Mouse (Mus musculus): ENCODE data around the gene Pyy. TPM values are rescaled to one million over a fixed set of nuclear protein-coding genes. Genes with fewer than 3 reads are reported as not detected.

Pyy gene
- not detected in 2 replicates for polyA plus RNA-seq (2012)

- TF ChIP-seq GATA1 (IDR thresholded peaks at IDR 0.05; ENCODE audit: low read length) (no peak), TAL1 (IDR thresholded peaks at IDR 0.05; ENCODE audit: low read length) (no peak)
- H3K27me3 ChIP-seq (ENCODE audit: control insufficient read depth), result peaks cover 89% of the 10 kb centered on the region
- peaks cover 4% of the 10 kb centered on the region; the same call in 1 of the 2 replicates for H3K9me3 ChIP-seq (ENCODE audit: control insufficient read depth, low read length)
- H3K4me3 ChIP-seq (replicated peaks), result no peak within 1 kb of the TSS
- H3K4me1 ChIP-seq (ENCODE audit: control insufficient read depth), result peaks cover 8% of the 10 kb centered on the region
- H3K36me3 ChIP-seq (ENCODE audit: control insufficient read depth), result no peaks in the 10 kb centered on the region
Observed at GRCm38 (mm10) chr11:102107732-102108131, at the start of gene Pyy. TSS of gene Pyy (minus strand) at chr11:102107832.

GRCm38 (mm10) chr11:102156786-102157089, 49.1 kb upstream of the Pyy start:
- Histone ChIP-seq H3K9me3 (ENCODE audit: control insufficient read depth, low read length) (no peaks in the 10 kb centered on the region), H3K27me3 (ENCODE audit: control insufficient read depth) (peaks cover 5% of the 10 kb centered on the region; the same call in 1 of the 2 replicates), H3K4me3 (replicated peaks) (peak overlapping the region; percentile 86), H3K4me1 (ENCODE audit: control insufficient read depth) (peaks cover 26% of the 10 kb centered on the region), H3K36me3 (ENCODE audit: control insufficient read depth) (peaks cover 33% of the 10 kb centered on the region)
- TF ChIP-seq TAL1 (IDR thresholded peaks at IDR 0.05; ENCODE audit: low read length), result no peak
- TF ChIP-seq GATA1 (IDR thresholded peaks at IDR 0.05; ENCODE audit: low read length), result no peak

GRCm38 (mm10) chr11:102156039-102156785, 48.6 kb upstream of the Pyy start, which contains the start of gene Tmem101:
TSS of gene Tmem101 (minus strand) at chr11:102156404.
- 0 out of 2 replicates have a peak, but pooled peaks have one; percentile 12 for TF ChIP-seq GATA1 (IDR thresholded peaks at IDR 0.05; ENCODE audit: low read length)
- TF ChIP-seq TAL1 (IDR thresholded peaks at IDR 0.05; ENCODE audit: low read length), result no peak
- H3K36me3 ChIP-seq (ENCODE audit: control insufficient read depth), result peaks cover 32% of the 10 kb centered on the region
- peaks cover 26% of the 10 kb centered on the region for H3K4me1 ChIP-seq (ENCODE audit: control insufficient read depth)

GRCm38 (mm10) chr11:102147213-102147989, 39.8 kb upstream of the Pyy start:
- TF ChIP-seq GATA1 (IDR thresholded peaks at IDR 0.05; ENCODE audit: low read length) (no peak), TAL1 (IDR thresholded peaks at IDR 0.05; ENCODE audit: low read length) (no peak)
- peaks cover 26% of the 10 kb centered on the region for H3K4me1 ChIP-seq (ENCODE audit: control insufficient read depth)
- peak overlapping the region; percentile 66 for H3K4me3 ChIP-seq (replicated peaks)
- peaks cover 63% of the 10 kb centered on the region for H3K27me3 ChIP-seq (ENCODE audit: control insufficient read depth)
- no peaks in the 10 kb centered on the region; the same call in 1 of the 2 replicates for H3K9me3 ChIP-seq (ENCODE audit: control insufficient read depth, low read length)
- H3K36me3 ChIP-seq (ENCODE audit: control insufficient read depth), result peaks cover 22% of the 10 kb centered on the region

More at GRCm38 (mm10) chr11:102156039-102156785, 48.6 kb upstream of the Pyy start, which contains the start of gene Tmem101:
- no peaks in the 10 kb centered on the region for H3K9me3 ChIP-seq (ENCODE audit: control insufficient read depth, low read length)
- peaks cover 5% of the 10 kb centered on the region; the same call in 1 of the 2 replicates for H3K27me3 ChIP-seq (ENCODE audit: control insufficient read depth)
- H3K4me3 ChIP-seq (replicated peaks), result peak within 1 kb of the TSS; percentile 86

- Histone ChIP-seq H3K36me3 (ENCODE audit: control insufficient read depth) (peaks cover 19% of the 10 kb centered on the region), H3K27me3 (ENCODE audit: control insufficient read depth) (peaks cover 64% of the 10 kb centered on the region), H3K4me3 (replicated peaks) (peak overlapping the region; percentile 66), H3K4me1 (ENCODE audit: control insufficient read depth) (peaks cover 26% of the 10 kb centered on the region), H3K9me3 (ENCODE audit: control insufficient read depth, low read length) (no peaks in the 10 kb centered on the region; the same call in 1 of the 2 replicates)
- TF ChIP-seq GATA1 (IDR thresholded peaks at IDR 0.05; ENCODE audit: low read length), result no peak
- TF ChIP-seq TAL1 (IDR thresholded peaks at IDR 0.05; ENCODE audit: low read length), result no peak
Observed at GRCm38 (mm10) chr11:102146531-102146930, 38.9 kb upstream of the Pyy start.

- peaks cover 64% of the 10 kb centered on the region for H3K27me3 ChIP-seq (ENCODE audit: control insufficient read depth)
- TF ChIP-seq GATA1 (IDR thresholded peaks at IDR 0.05; ENCODE audit: low read length) (no peak), TAL1 (IDR thresholded peaks at IDR 0.05; ENCODE audit: low read length) (no peak)
Observed at GRCm38 (mm10) chr11:102146005-102146404, 38.4 kb upstream of the Pyy start.

GRCm38 (mm10) chr11:102145471-102146001, 37.9 kb upstream of the Pyy start, which contains the start of gene Nags:
TSS of gene Nags (plus strand) at chr11:102145513.
- Histone ChIP-seq H3K9me3 (ENCODE audit: control insufficient read depth, low read length) (no peaks in the 10 kb centered on the region; the same call in 1 of the 2 replicates), H3K27me3 (ENCODE audit: control insufficient read depth) (peaks cover 64% of the 10 kb centered on the region), H3K36me3 (ENCODE audit: control insufficient read depth) (peaks cover 14% of the 10 kb centered on the region), H3K4me1 (ENCODE audit: control insufficient read depth) (peaks cover 26% of the 10 kb centered on the region), H3K4me3 (replicated peaks) (peak within 1 kb of the TSS; percentile 66)
- TF ChIP-seq TAL1 (IDR thresholded peaks at IDR 0.05; ENCODE audit: low read length) (no peak), GATA1 (IDR thresholded peaks at IDR 0.05; ENCODE audit: low read length) (no peak)

More at GRCm38 (mm10) chr11:102146005-102146404, 38.4 kb upstream of the Pyy start:
- no peaks in the 10 kb centered on the region; the same call in 1 of the 2 replicates for H3K9me3 ChIP-seq (ENCODE audit: control insufficient read depth, low read length)
- H3K4me3 ChIP-seq (replicated peaks), result peak overlapping the region; percentile 66
- peaks cover 26% of the 10 kb centered on the region for H3K4me1 ChIP-seq (ENCODE audit: control insufficient read depth)
- H3K36me3 ChIP-seq (ENCODE audit: control insufficient read depth), result peaks cover 17% of the 10 kb centered on the region

- Histone ChIP-seq H3K4me3 (replicated peaks) (peak overlapping the region; percentile 66), H3K4me1 (ENCODE audit: control insufficient read depth) (peaks cover 26% of the 10 kb centered on the region), H3K36me3 (ENCODE audit: control insufficient read depth) (peaks cover 14% of the 10 kb centered on the region), H3K9me3 (ENCODE audit: control insufficient read depth, low read length) (no peaks in the 10 kb centered on the region; the same call in 1 of the 2 replicates), H3K27me3 (ENCODE audit: control insufficient read depth) (peaks cover 64% of the 10 kb centered on the region)
- TF ChIP-seq TAL1 (IDR thresholded peaks at IDR 0.05; ENCODE audit: low read length) (no peak), GATA1 (IDR thresholded peaks at IDR 0.05; ENCODE audit: low read length) (no peak)
Observed at GRCm38 (mm10) chr11:102144957-102145470, 37.4 kb upstream of the Pyy start.

Data from erythroblast, embryonic 14.5 days (primary cell).